Mouse (Mus musculus) CH12.LX (cell line): ENCODE data around the gene Aff3.

Experiments
- CTCF ChIP-seq, 2 experiments: IDR thresholded peaks in 1 of 2; conservative IDR thresholded peaks in 1 of 2; 2 replicates each; pipeline ENCODE4 v1.5.1; 2011 to 2012; ENCODE audit warnings: low read depth in 2 of 2, low read length in 2 of 2, improper control_type of control experiment in 1 of 2, inconsistent platforms in 1 of 2, mild to moderate bottlenecking in 1 of 2, moderate library complexity in 1 of 2
- EP300 ChIP-seq: IDR thresholded peaks from 2 replicates; pipeline ENCODE4 v1.6.1; 2011; ENCODE audit warnings: low read length, improper control_type of control experiment
- MEF2A ChIP-seq: IDR thresholded peaks from 2 replicates; pipeline ENCODE4 v1.6.1; 2014; ENCODE audit warnings: low read depth, mild to moderate bottlenecking, inconsistent platforms, low read length, improper control_type of control experiment, borderline replicate concordance
- POLR2A ChIP-seq: IDR thresholded peaks from 2 replicates; pipeline ENCODE4 v1.6.1; 2011; ENCODE audit warnings: low read depth, mild to moderate bottlenecking, improper control_type of control experiment, low read length

- TF ChIP-seq MEF2A, result no peak
- no peak for TF ChIP-seq EP300
- TF ChIP-seq POLR2A, result no peak
- no peak for TF ChIP-seq CTCF (conservative IDR thresholded peaks at IDR 0.05 in 1 of 2, IDR thresholded peaks at IDR 0.05 in 1 of 2; ENCODE audit: low read depth in 2 of 2, low read length in 2 of 2)
These were observed 254.3 kb downstream of the Aff3 start for GRCm38 (mm10) chr1:38410457-38410856.
